Mouse (Mus musculus) midbrain, embryonic 11.5 days (tissue): ENCODE data around the gene Erich3. TPM values are rescaled to one million over a fixed set of nuclear protein-coding genes. Genes with fewer than 3 reads are reported as not detected.
A peak's percentile ranks its signal among the peaks of the same experiment; 100 is the strongest.

Source experiments
- ATAC-seq: fragments of 200-750 bp; cut with Nextera tagmentation; 2 replicates; pipeline ENCODE4 v1.8.0; 2017; ENCODE audit warnings: moderate TSS enrichment, moderate library complexity; ENCODE audit not compliant: low FRiP score
- DNase-seq: peaks from one replicate; pipeline ENCODE4 v3.0.0; 2015; ENCODE audit warnings: low spot score; ENCODE audit errors: missing footprints
- H3K27ac ChIP-seq: fragments of 300-500 bp; sonication (generic); 2 replicates; pipeline ENCODE4 v1.5.1; 2014; ENCODE audit warnings: low read depth, low read length
- H3K27me3 ChIP-seq: fragments of 300-500 bp; sonication (generic); 2 replicates; pipeline ENCODE4 v1.6.1; 2014; ENCODE audit warnings: mild to moderate bottlenecking, low read length, moderate library complexity, mixed read lengths; ENCODE audit not compliant: control insufficient read depth, insufficient read depth
- H3K36me3 ChIP-seq: fragments of 300-500 bp; sonication (generic); 2 replicates; pipeline ENCODE4 v1.6.1; 2014; ENCODE audit warnings: mild to moderate bottlenecking, low read length, moderate library complexity, mixed read lengths; ENCODE audit not compliant: control insufficient read depth, insufficient read depth
- H3K4me1 ChIP-seq: fragments of 300-500 bp; sonication (generic); 2 replicates; pipeline ENCODE4 v1.6.1; 2014; ENCODE audit warnings: low read length; ENCODE audit not compliant: control insufficient read depth, insufficient read depth
- H3K4me2 ChIP-seq: fragments of 300-500 bp; sonication (generic); 2 replicates; pipeline ENCODE4 v1.6.1; 2014; ENCODE audit warnings: mild to moderate bottlenecking, moderate library complexity
- H3K4me3 ChIP-seq: fragments of 300-500 bp; sonication (generic); 2 replicates; pipeline ENCODE4 v1.5.1; 2014; ENCODE audit warnings: low read depth, low read length
- H3K9ac ChIP-seq: fragments of 300-500 bp; sonication (generic); 2 replicates; pipeline ENCODE4 v1.6.1; 2014; ENCODE audit warnings: low read length
- H3K9me3 ChIP-seq: fragments of 300-500 bp; sonication (generic); 2 replicates; pipeline ENCODE4 v1.6.1; 2016; ENCODE audit warnings: low read length; ENCODE audit not compliant: control insufficient read depth
- WGBS: fragments of 180-500 bp; shearing (Covaris S2); extraction: QIAGEN DNeasy Blood & Tissue Kit; methylation state at CpG from one replicate; pipeline ENCODE4 v1.1.7; 2014; 5-methylcytosine and 5-hydroxymethylcytosine counted together
- polyA plus RNA-seq: library from polyadenylated mRNA; unstranded; fragments of >200 nt; fragmentation: Nextera tagmentation; extraction: Ambion mirVana; gene quantifications from 2 replicates; pipeline ENCODE4 v1.2.1, GENCODE M21; 2014

The Erich3 gene
- polyA plus RNA-seq, 1 experiment from 2014 or later: 0.20 TPM

DNA sequence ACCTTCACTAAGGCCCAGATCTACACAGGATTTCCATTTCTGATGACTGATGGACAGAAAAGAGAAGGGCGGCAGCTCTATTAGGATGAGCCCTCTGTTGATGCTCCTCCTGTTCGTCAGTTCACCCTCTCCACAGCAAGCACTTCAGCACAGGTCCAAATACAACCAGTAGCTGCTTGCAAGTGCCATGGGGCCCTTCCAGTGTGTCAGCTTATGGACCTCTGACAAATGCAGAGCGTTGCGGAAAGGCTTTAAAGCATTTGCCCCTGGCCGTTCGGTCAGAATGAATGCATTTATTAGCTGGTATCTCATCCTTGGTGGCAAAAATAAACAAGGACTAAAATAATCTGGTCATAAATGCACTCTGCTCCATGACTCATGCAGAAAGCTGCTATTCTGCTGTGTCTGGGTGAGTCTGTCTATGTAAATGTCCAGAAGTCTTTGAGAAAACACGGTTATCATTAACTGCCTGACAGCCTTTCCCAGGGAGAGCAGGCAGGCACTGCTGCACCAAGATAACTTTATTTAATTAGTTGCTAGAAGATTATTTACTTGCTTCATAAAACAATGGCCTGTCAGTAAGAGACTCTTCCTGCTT lies 146.7 kb downstream of the Erich3 start:
- no peaks in the 10 kb centered on the region for H3K27me3 ChIP-seq
- peaks cover 6% of the 10 kb centered on the region; the same call in 1 of the 2 replicates for H3K4me1 ChIP-seq
- H3K9me3 ChIP-seq: no peaks in the 10 kb centered on the region
- H3K9ac ChIP-seq: no peak overlapping the region
- no peak for DNase-seq
- no peaks in the 10 kb centered on the region for H3K36me3 ChIP-seq
- no peak for ATAC-seq
- 81% methylated on average over 7 of the region's 7 CpGs for WGBS
- no peak overlapping the region for H3K4me2 ChIP-seq
- no peak overlapping the region for H3K4me3 ChIP-seq
- H3K27ac ChIP-seq: no peak overlapping the region

DNA sequence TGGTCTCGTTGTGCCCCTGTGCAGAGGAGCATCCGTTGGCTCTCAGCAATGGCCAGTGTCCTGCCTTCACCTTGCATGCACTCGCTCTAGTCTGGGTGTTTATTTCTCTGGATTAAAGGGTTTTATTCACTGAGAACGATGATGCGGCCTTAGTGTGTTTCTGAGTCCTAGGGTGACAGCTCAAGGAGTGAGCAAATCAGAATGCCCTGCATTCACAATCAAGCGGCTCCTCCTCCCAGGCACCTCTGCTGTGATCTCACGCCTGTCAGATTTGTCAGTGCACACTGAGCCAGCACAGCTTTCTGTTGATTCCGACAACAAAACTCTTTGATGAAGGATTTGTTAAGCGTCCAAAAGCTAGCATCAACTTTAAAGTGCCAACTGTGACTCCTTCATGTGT lies 147.6 kb downstream of the Erich3 start:
- no peak for DNase-seq
- Histone ChIP-seq H3K27ac (no peak overlapping the region), H3K9me3 (no peaks in the 10 kb centered on the region), H3K27me3 (no peaks in the 10 kb centered on the region), H3K4me1 (peaks cover 6% of the 10 kb centered on the region; the same call in 1 of the 2 replicates), H3K4me2 (no peak overlapping the region), H3K36me3 (no peaks in the 10 kb centered on the region), H3K4me3 (no peak overlapping the region), H3K9ac (0 out of 2 replicates have a peak overlapping the region, but pooled peaks have one; percentile 16)
- ATAC-seq: no peak
- 35% methylated on average over 9 of the region's 9 CpGs for WGBS

GRCm38 (mm10) chr3:154811833-154812232 lies 148.2 kb downstream of the Erich3 start:
- H3K36me3 ChIP-seq: no peaks in the 10 kb centered on the region
- no peak overlapping the region for H3K9ac ChIP-seq
- WGBS: 78% methylated on average over 9 of the region's 9 CpGs
- no peaks in the 10 kb centered on the region for H3K27me3 ChIP-seq
- H3K4me2 ChIP-seq: no peak overlapping the region
- no peaks in the 10 kb centered on the region for H3K9me3 ChIP-seq
- H3K27ac ChIP-seq: no peak overlapping the region
- peaks cover 8% of the 10 kb centered on the region; the same call in 1 of the 2 replicates for H3K4me1 ChIP-seq
- H3K4me3 ChIP-seq: no peak overlapping the region
- no peak for DNase-seq
- no peak for ATAC-seq

DNA sequence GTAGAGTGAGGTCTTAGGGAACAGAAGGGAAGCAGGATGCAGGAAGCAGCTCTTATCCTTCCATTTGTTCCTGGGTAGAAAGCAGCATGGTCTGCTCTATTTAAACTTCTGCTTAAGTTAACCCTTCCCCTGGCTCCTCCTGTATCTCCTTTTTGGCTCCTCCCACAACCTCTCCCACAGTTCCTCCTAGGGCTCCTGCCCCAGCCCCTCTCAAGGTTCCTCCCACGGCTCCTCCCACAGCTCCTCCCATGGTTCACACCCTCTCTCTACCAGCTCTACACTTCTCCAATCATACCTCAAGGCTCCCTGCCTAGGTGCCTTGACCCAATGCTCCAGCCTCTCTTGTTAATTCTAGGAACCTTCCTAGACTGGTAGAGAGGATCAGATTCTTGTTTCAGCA lies 149.2 kb downstream of the Erich3 start:
- Histone ChIP-seq H3K9me3 (no peaks in the 10 kb centered on the region), H3K27me3 (no peaks in the 10 kb centered on the region), H3K4me1 (peaks cover 10% of the 10 kb centered on the region; the same call in 1 of the 2 replicates), H3K4me2 (no peak overlapping the region), H3K27ac (no peak overlapping the region), H3K9ac (no peak overlapping the region), H3K36me3 (no peaks in the 10 kb centered on the region), H3K4me3 (no peak overlapping the region)
- ATAC-seq (no peak), DNase-seq (no peak)
- 72% methylated on average over 1 of the region's 1 CpGs for WGBS

DNA sequence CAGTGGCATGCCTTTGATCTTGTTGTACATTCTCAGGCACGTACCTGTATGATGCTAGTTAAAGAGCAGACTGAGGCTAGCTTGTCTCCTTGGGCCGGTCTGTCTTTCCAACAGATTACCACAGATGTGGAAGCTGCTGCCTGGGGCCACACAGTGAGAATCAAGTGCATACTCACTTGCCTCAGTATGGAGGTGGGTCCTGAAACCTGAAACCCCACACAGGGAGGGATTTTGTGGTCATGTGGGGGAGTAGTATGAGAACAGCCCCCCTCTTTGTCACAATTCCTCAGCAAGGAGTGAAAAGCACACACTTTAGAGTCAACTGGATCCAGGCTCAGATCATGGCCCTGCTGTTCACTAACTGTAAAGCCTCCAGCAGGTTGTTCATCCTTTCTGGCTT lies 151.9 kb downstream of the Erich3 start:
- H3K27me3 ChIP-seq: no peaks in the 10 kb centered on the region
- no peaks in the 10 kb centered on the region for H3K36me3 ChIP-seq
- no peak overlapping the region for H3K9ac ChIP-seq
- DNase-seq (no peak), ATAC-seq (no peak)
- H3K9me3 ChIP-seq: no peaks in the 10 kb centered on the region
- H3K4me3 ChIP-seq: no peak overlapping the region
- 70% methylated on average over 2 of the region's 2 CpGs for whole genome bisulfite sequencing
- no peak overlapping the region; the same call in 1 of the 2 replicates for H3K27ac ChIP-seq
- no peak overlapping the region for H3K4me2 ChIP-seq
- H3K4me1 ChIP-seq: peaks cover 10% of the 10 kb centered on the region; the same call in 1 of the 2 replicates

- no peak for ATAC-seq
- Histone ChIP-seq H3K9ac (no peak overlapping the region), H3K4me1 (peaks cover 9% of the 10 kb centered on the region; the same call in 1 of the 2 replicates), H3K36me3 (no peaks in the 10 kb centered on the region), H3K4me2 (no peak overlapping the region), H3K27me3 (no peaks in the 10 kb centered on the region), H3K4me3 (no peak overlapping the region), H3K9me3 (no peaks in the 10 kb centered on the region), H3K27ac (no peak overlapping the region)
- 90% methylated on average over 3 of the region's 3 CpGs for WGBS
- no peak for DNase-seq
These were observed 152.6 kb downstream of the Erich3 start for GRCm38 (mm10) chr3:154816231-154816630.

DNA sequence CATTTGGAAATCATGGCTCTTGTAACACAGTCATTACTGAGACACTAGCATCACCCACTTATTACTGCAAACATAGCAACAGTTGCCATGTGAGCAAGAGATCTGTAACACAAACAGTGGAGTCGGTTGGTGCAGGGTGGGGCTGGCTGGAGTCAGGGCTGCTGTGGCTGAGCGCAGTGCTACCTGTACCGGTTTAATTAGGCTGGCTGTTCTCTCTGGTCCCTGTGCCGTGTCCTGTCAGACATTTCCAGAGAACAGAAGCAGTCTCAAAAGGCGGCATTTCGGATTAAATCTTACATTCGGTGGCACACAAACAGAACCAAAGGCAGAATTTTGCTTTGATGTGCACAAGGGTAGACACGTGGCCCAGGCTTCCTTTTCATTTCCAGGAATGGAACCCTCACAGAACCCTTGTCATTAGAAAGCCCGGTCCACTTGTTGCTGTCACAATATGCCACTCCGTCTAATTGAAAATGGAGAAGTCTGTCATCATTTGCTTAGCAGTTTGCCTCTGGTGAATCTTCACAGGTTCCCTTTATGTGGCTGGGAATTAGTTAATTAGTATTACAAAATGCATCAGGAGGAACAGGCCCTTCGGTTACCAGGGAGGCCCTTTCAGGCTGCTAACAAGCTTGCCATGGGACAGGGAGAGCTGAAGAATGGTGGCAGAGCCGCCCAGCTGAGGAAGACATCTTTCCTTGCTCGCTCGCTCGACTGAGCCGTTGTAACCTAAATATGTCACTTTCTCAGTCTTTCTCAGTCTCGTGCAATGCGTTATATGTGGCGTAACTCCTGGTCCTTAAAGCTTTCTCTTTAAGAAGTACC lies 153.4 kb downstream of the Erich3 start:
- peak; percentile 77 for ATAC-seq
- WGBS: 32% methylated on average over 19 of the region's 19 CpGs
- H3K4me3 ChIP-seq: 0 out of 2 replicates have a peak overlapping the region, but pooled peaks have one; percentile 1

More for the DNA sequence above, 153.4 kb downstream of the Erich3 start:
- Histone ChIP-seq H3K9ac (peak overlapping the region; percentile 10; the same call in 1 of the 2 replicates), H3K36me3 (no peaks in the 10 kb centered on the region), H3K27me3 (no peaks in the 10 kb centered on the region), H3K27ac (no peak overlapping the region), H3K9me3 (no peaks in the 10 kb centered on the region), H3K4me2 (peak overlapping the region; percentile 28), H3K4me1 (peaks cover 6% of the 10 kb centered on the region; the same call in 1 of the 2 replicates)
- DNase-seq: no peak
